Mouse (Mus musculus) liver, postnatal 0 days (tissue): ENCODE measurements at regions not wholly inside any gene's neighbourhood (a gene's known extent, or its start where the extent isn't known, plus 50 kb on each side); places are given as distances from the start of the nearest gene placed in this dataset. TPM values are rescaled to one million over a fixed set of nuclear protein-coding genes. Genes with fewer than 3 reads are reported as not detected.

Experiments used
- ATAC-seq: fragments of 200-750 bp; cut with Nextera tagmentation; 2 replicates; pipeline ENCODE4 v1.8.0; 2017; ENCODE audit warnings: mild to moderate bottlenecking, moderate library complexity
- DNase-seq: peaks from one replicate; pipeline ENCODE4 v3.0.0-alpha.2; 2016
- H3K27ac ChIP-seq: fragments of 300-500 bp; sonication (generic); 2 replicates; pipeline ENCODE4 v1.5.1; 2014; ENCODE audit warnings: antibody characterized with exemption, moderate library complexity, mild to moderate bottlenecking, low read depth
- H3K27me3 ChIP-seq: fragments of 300-500 bp; sonication (generic); 2 replicates; pipeline ENCODE4 v1.6.1; 2014; ENCODE audit warnings: low read length, control low read depth, mixed read lengths; ENCODE audit not compliant: insufficient read depth
- H3K36me3 ChIP-seq: fragments of 300-500 bp; sonication (generic); replicated peaks from 2 replicates; pipeline ENCODE4 v1.6.1; 2014; ENCODE audit warnings: mild to moderate bottlenecking, control low read depth, low read length, moderate library complexity, mixed read lengths; ENCODE audit not compliant: insufficient read depth
- H3K4me1 ChIP-seq: fragments of 300-500 bp; sonication (generic); 2 replicates; pipeline ENCODE4 v1.6.1; 2014; ENCODE audit warnings: antibody characterized with exemption, mild to moderate bottlenecking, control low read depth; ENCODE audit not compliant: insufficient read depth
- H3K4me2 ChIP-seq: fragments of 300-500 bp; sonication (generic); 2 replicates; pipeline ENCODE4 v1.6.1; 2014; ENCODE audit warnings: low read depth, mild to moderate bottlenecking, low read length, moderate library complexity, mixed read lengths
- H3K4me3 ChIP-seq: fragments of 300-500 bp; sonication (generic); 2 replicates; pipeline ENCODE4 v1.5.1; 2014; ENCODE audit warnings: low read depth, low read length
- H3K9ac ChIP-seq: fragments of 300-500 bp; sonication (generic); replicated peaks from 2 replicates; pipeline ENCODE4 v1.6.1; 2014; ENCODE audit warnings: mild to moderate bottlenecking, moderate library complexity
- H3K9me3 ChIP-seq: fragments of 300-500 bp; sonication (generic); 2 replicates; pipeline ENCODE4 v1.6.1; 2016; ENCODE audit warnings: mild to moderate bottlenecking, control low read depth, low read length, mixed read lengths
- CTCF ChIP-seq: sonication (generic); IDR thresholded peaks from 2 replicates; pipeline ENCODE4 v1.5.1; 2016; ENCODE audit warnings: antibody characterized with exemption, low read depth
- EP300 ChIP-seq: IDR thresholded peaks from 2 replicates; pipeline ENCODE4 v1.6.1; 2016; ENCODE audit warnings: antibody characterized with exemption, low read depth, mild to moderate bottlenecking
- WGBS: fragments of 180-500 bp; shearing (Covaris S2); extraction: QIAGEN DNeasy Blood & Tissue Kit; methylation state at CpG from one replicate; pipeline ENCODE4 v1.1.7; 2014; ENCODE audit not compliant: insufficient replicate concordance; 5-methylcytosine and 5-hydroxymethylcytosine counted together
- microRNA-seq: library from miRNA; unstranded; fragments of <30 nt; microRNA quantifications from one replicate; pipeline ENCODE4, GENCODE M21; 2016

GRCm38 (mm10) chr1:64187796-64188513 lies 65.9 kb upstream of the Klf7 start:
- no peak for DNase-seq
- H3K27me3 ChIP-seq, result no peaks in the 10 kb centered on the region
- H3K9me3 ChIP-seq, result no peaks in the 10 kb centered on the region
- H3K36me3 ChIP-seq, result no peaks in the 10 kb centered on the region
- H3K9ac ChIP-seq, result no peak overlapping the region
- H3K4me2 ChIP-seq, result no peak overlapping the region
- H3K4me1 ChIP-seq, result peaks cover 5% of the 10 kb centered on the region
- ATAC-seq, result no peak
- no peak overlapping the region for H3K27ac ChIP-seq
- WGBS, result 69% methylated on average over 11 of the region's 11 CpGs
- TF ChIP-seq EP300 (no peak), CTCF (no peak)
- H3K4me3 ChIP-seq, result no peak overlapping the region

- no peak for DNase-seq
- no peaks in the 10 kb centered on the region for H3K36me3 ChIP-seq
- no peak overlapping the region for H3K27ac ChIP-seq
- H3K9ac ChIP-seq, result no peak overlapping the region
- TF ChIP-seq EP300 (no peak), CTCF (no peak)
- H3K4me2 ChIP-seq, result no peak overlapping the region
- ATAC-seq, result no peak
- 76% methylated on average over 4 of the region's 4 CpGs for WGBS
- H3K27me3 ChIP-seq, result no peaks in the 10 kb centered on the region
- no peaks in the 10 kb centered on the region for H3K4me1 ChIP-seq
- H3K9me3 ChIP-seq, result no peaks in the 10 kb centered on the region
- H3K4me3 ChIP-seq, result no peak overlapping the region
Measured at GRCm38 (mm10) chr1:64173708-64174107, 51.6 kb upstream of the Klf7 start.

- Histone ChIP-seq H3K27ac (no peak overlapping the region), H3K9ac (no peak overlapping the region), H3K36me3 (no peaks in the 10 kb centered on the region), H3K4me2 (no peak overlapping the region), H3K9me3 (no peaks in the 10 kb centered on the region), H3K4me1 (no peaks in the 10 kb centered on the region), H3K27me3 (no peaks in the 10 kb centered on the region), H3K4me3 (no peak overlapping the region)
- WGBS, result 48% methylated on average over 2 of the region's 2 CpGs
- no peak for TF ChIP-seq EP300
- no peak for TF ChIP-seq CTCF
- ATAC-seq (no peak), DNase-seq (no peak)
Measured at GRCm38 (mm10) chr1:64172122-64172521, 50.0 kb upstream of the Klf7 start.

Small RNAs in the stretch of these regions (microRNA-seq; reads per million reads assigned to microRNA genes)
- gene Gm25748, result not detected
